Mouse (Mus musculus): Measurements from ENCODE around the gene Gm45140.

The Gm45140 gene

GRCm38 (mm10) chr6:87802462-87802861, 33.1 kb downstream of the Gm45140 start:
- no peak for DNase-seq (ENCODE audit: extremely low spot score, low read depth, low spot score)

- DNase-seq (ENCODE audit: extremely low spot score, low read depth, low spot score): no peak
Observed at GRCm38 (mm10) chr6:87799576-87799975, 36.0 kb downstream of the Gm45140 start.

- no peak for DNase-seq (ENCODE audit: extremely low spot score, low read depth, low spot score)
Observed at GRCm38 (mm10) chr6:87797321-87797720, 38.3 kb downstream of the Gm45140 start.

- DNase-seq (ENCODE audit: extremely low spot score, low read depth, low spot score): no peak
Observed at GRCm38 (mm10) chr6:87796251-87796880, 39.2 kb downstream of the Gm45140 start.

- no peak for DNase-seq (ENCODE audit: extremely low spot score, low read depth, low spot score)
Observed at GRCm38 (mm10) chr6:87795385-87796150, 40.0 kb downstream of the Gm45140 start.

- DNase-seq (ENCODE audit: extremely low spot score, low read depth, low spot score): no peak
Observed at GRCm38 (mm10) chr6:87793821-87794510, 41.6 kb downstream of the Gm45140 start.

- DNase-seq (ENCODE audit: extremely low spot score, low read depth, low spot score): no peak
Observed at GRCm38 (mm10) chr6:87791826-87792225, 43.8 kb downstream of the Gm45140 start.

- DNase-seq (ENCODE audit: extremely low spot score, low read depth, low spot score): no peak
Observed at GRCm38 (mm10) chr6:87790779-87791480, 44.7 kb downstream of the Gm45140 start.

GRCm38 (mm10) chr6:87789791-87790190, 45.8 kb downstream of the Gm45140 start:
- no peak for DNase-seq (ENCODE audit: extremely low spot score, low read depth, low spot score)

GRCm38 (mm10) chr6:87788896-87789587, 46.6 kb downstream of the Gm45140 start:
- DNase-seq (ENCODE audit: extremely low spot score, low read depth, low spot score): no peak

- DNase-seq (ENCODE audit: extremely low spot score, low read depth, low spot score): no peak
Observed at GRCm38 (mm10) chr6:87788266-87788895, 47.2 kb downstream of the Gm45140 start.

GRCm38 (mm10) chr6:87787108-87787890, 48.3 kb downstream of the Gm45140 start:
- no peak for DNase-seq (ENCODE audit: extremely low spot score, low read depth, low spot score)

- DNase-seq (ENCODE audit: extremely low spot score, low read depth, low spot score): no peak
Observed at GRCm38 (mm10) chr6:87786621-87787020, 49.0 kb downstream of the Gm45140 start.

- no peak for DNase-seq (ENCODE audit: extremely low spot score, low read depth, low spot score)
Observed at GRCm38 (mm10) chr6:87784033-87784432, 51.6 kb downstream of the Gm45140 start.

GRCm38 (mm10) chr6:87780546-87781301, 54.9 kb downstream of the Gm45140 start:
- DNase-seq (ENCODE audit: extremely low spot score, low read depth, low spot score): no peak

- DNase-seq (ENCODE audit: extremely low spot score, low read depth, low spot score): no peak
Observed at GRCm38 (mm10) chr6:87779174-87780165, 56.1 kb downstream of the Gm45140 start.
